Mouse (Mus musculus) limb, embryonic 13.5 days (tissue): ENCODE results near the gene Dnm3. TPM values are rescaled to one million over a fixed set of nuclear protein-coding genes. Genes with fewer than 3 reads are reported as not detected.

Experiments used
- ATAC-seq: fragments of 200-750 bp; cut with Nextera tagmentation; 2 replicates; pipeline ENCODE4 v1.8.0; 2017; ENCODE audit warnings: low read depth, moderate number of reproducible peaks, moderate TSS enrichment; ENCODE audit not compliant: low FRiP score
- H3K27ac ChIP-seq: fragments of 300-500 bp; sonication (generic); 2 replicates; pipeline ENCODE4 v1.5.1; 2015; ENCODE audit warnings: inconsistent platforms, mild to moderate bottlenecking, moderate library complexity
- H3K27me3 ChIP-seq: fragments of 300-500 bp; sonication (generic); 2 replicates; pipeline ENCODE4 v1.6.1; 2015; ENCODE audit warnings: mild to moderate bottlenecking, inconsistent platforms
- H3K36me3 ChIP-seq: fragments of 300-500 bp; sonication (generic); 2 replicates; pipeline ENCODE4 v1.6.1; 2015; ENCODE audit warnings: inconsistent platforms, mild to moderate bottlenecking, moderate library complexity
- H3K4me1 ChIP-seq: fragments of 300-500 bp; sonication (generic); 2 replicates; pipeline ENCODE4 v1.6.1; 2015; ENCODE audit warnings: inconsistent platforms
- H3K4me2 ChIP-seq: fragments of 300-500 bp; sonication (generic); replicated peaks from 2 replicates; pipeline ENCODE4 v1.6.1; 2015; ENCODE audit warnings: inconsistent platforms, mild to moderate bottlenecking, moderate library complexity
- H3K4me3 ChIP-seq: fragments of 300-500 bp; sonication (generic); 2 replicates; pipeline ENCODE4 v1.5.1; 2015; ENCODE audit warnings: moderate library complexity, mild to moderate bottlenecking, inconsistent platforms
- H3K9ac ChIP-seq: fragments of 300-500 bp; sonication (generic); 2 replicates; pipeline ENCODE4 v1.6.1; 2015; ENCODE audit warnings: mild to moderate bottlenecking, inconsistent platforms
- H3K9me3 ChIP-seq: fragments of 300-500 bp; sonication (generic); 2 replicates; pipeline ENCODE4 v1.6.1; 2016; ENCODE audit warnings: inconsistent platforms
- WGBS: fragments of 180-500 bp; shearing (Covaris S2); methylation state at CpG from one replicate; pipeline ENCODE4 v1.1.7; 2015; 5-methylcytosine and 5-hydroxymethylcytosine counted together
- polyA plus RNA-seq: library from polyadenylated mRNA; unstranded; fragments of >200 nt; fragmentation: Nextera tagmentation; extraction: Ambion mirVana; gene quantifications from 2 replicates; pipeline ENCODE4 v1.2.1, GENCODE M21; 2015

The Dnm3 gene
- polyA plus RNA-seq, 1 experiment from 2014 or later = 28.0 TPM

DNA sequence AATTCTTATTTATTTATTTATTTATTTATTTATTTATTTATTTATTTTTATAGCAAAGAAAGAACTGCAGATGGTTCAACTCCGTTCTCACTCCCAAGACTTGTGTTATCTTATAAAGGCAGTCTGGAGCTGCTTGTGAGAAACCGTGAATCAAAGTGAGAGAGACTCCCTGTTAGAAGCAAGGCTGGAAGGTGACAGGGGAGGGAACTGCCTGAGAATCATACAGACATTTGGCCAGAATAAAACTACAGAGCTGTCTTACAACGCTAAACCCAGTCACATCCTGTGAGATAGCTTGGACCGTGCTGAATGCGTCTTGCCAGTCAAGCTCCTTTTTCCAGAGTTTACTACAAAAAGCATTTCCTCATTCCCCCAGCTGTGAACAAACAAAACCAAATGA lies 439.4 kb downstream of the Dnm3 start:
- 42% methylated on average over 5 of the region's 5 CpGs for WGBS
- no peak for ATAC-seq
- no peaks in the 10 kb centered on the region for H3K27me3 ChIP-seq
- no peak overlapping the region; the same call in 1 of the 2 replicates for H3K9ac ChIP-seq
- no peaks in the 10 kb centered on the region for H3K36me3 ChIP-seq
- H3K4me1 ChIP-seq = peaks cover 71% of the 10 kb centered on the region
- no peak overlapping the region for H3K4me3 ChIP-seq
- H3K4me2 ChIP-seq = peak overlapping the region; percentile 41
- no peaks in the 10 kb centered on the region for H3K9me3 ChIP-seq
- peak overlapping the region; percentile 98 for H3K27ac ChIP-seq

DNA sequence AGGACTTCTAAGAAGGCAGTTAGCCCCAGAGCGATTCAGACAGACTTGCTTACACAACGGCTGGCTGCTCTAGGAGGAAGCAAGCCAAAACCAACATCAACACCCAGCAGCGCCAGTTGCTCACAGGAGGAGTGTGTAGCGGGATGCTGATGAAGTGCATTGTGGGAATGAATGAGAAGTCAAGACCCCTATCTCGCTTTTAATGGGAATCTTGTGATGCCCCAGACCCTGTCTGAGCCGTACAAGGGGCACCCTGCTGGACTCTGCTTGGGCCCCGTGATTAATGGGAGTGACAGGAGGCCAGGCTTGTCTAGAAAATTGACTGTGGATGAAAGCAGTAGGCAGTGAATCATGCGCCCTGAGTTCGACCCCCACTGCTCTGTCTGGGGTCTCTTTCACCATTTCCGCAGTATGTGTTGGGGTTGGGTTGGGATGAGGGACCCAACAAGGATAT lies 439.8 kb downstream of the Dnm3 start:
- ATAC-seq = peak; percentile 51
- Histone ChIP-seq H3K9ac (no peak overlapping the region), H3K36me3 (no peaks in the 10 kb centered on the region), H3K4me3 (no peak overlapping the region), H3K27me3 (no peaks in the 10 kb centered on the region), H3K4me1 (peaks cover 66% of the 10 kb centered on the region), H3K4me2 (peak overlapping the region; percentile 41), H3K9me3 (no peaks in the 10 kb centered on the region), H3K27ac (peak overlapping the region; percentile 98)
- WGBS = 28% methylated on average over 10 of the region's 10 CpGs

DNA sequence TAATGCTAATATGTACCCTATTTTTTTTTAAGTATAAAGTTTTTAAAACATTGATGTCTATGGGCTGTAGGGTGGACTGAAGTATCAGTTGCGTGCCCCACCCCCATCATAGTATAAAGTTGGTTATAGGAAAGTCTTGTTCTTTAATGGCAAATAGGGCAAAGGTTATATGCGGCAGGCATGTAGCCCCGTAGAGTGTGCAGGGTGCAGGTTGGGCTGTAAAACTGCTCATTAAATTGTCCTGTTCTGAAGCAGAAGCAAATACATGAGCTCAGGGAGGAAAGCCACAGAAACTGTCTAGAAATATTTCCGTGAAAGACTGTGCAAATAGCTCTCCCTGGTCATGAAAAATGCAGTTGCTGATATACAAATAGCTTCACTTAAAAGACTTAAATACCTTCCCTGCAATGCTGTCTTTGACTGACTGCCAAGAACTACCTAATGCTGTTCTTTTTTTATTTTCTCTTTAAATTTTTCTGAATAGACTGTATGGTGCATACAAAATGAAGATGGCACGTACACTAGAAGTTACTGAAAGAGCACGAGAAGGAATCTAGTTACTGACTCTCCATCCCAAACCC lies 440.6 kb downstream of the Dnm3 start:
- Histone ChIP-seq H3K9ac (no peak overlapping the region), H3K27ac (peak overlapping the region; percentile 98), H3K4me2 (peak overlapping the region; percentile 41), H3K9me3 (no peaks in the 10 kb centered on the region), H3K36me3 (no peaks in the 10 kb centered on the region), H3K4me1 (peaks cover 61% of the 10 kb centered on the region), H3K27me3 (no peaks in the 10 kb centered on the region), H3K4me3 (no peak overlapping the region)
- 13% methylated on average over 6 of the region's 6 CpGs for WGBS
- peak; percentile 73 for ATAC-seq

DNA sequence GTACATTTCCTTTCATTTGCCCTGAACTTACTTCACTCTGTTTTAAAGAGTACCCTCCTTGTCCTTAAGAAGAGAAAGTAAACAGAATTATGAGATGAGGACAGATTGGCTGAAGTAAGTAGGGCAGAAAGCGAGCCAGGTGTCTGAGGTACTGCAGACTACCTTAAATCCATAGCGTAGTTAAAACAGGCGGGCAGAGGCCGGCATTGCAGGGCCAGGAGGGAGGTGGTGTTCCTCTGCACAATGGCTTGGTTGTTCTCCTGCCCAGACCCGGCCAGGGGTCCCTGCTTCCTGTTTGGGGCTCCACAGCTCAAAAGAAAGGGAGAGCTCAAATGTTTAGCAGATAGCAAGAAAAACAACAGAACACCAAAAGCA lies 441.4 kb downstream of the Dnm3 start:
- no peaks in the 10 kb centered on the region for H3K36me3 ChIP-seq
- H3K4me3 ChIP-seq = no peak overlapping the region
- H3K4me2 ChIP-seq = peak overlapping the region; percentile 27; the same call in 1 of the 2 replicates
- peak; percentile 69 for ATAC-seq
- H3K4me1 ChIP-seq = peaks cover 61% of the 10 kb centered on the region
- H3K27me3 ChIP-seq = no peaks in the 10 kb centered on the region
- H3K9ac ChIP-seq = 0 out of 2 replicates have a peak overlapping the region, but pooled peaks have one; percentile 2
- no peaks in the 10 kb centered on the region for H3K9me3 ChIP-seq
- 4% methylated on average over 5 of the region's 5 CpGs for WGBS
- H3K27ac ChIP-seq = peak overlapping the region; percentile 98

DNA sequence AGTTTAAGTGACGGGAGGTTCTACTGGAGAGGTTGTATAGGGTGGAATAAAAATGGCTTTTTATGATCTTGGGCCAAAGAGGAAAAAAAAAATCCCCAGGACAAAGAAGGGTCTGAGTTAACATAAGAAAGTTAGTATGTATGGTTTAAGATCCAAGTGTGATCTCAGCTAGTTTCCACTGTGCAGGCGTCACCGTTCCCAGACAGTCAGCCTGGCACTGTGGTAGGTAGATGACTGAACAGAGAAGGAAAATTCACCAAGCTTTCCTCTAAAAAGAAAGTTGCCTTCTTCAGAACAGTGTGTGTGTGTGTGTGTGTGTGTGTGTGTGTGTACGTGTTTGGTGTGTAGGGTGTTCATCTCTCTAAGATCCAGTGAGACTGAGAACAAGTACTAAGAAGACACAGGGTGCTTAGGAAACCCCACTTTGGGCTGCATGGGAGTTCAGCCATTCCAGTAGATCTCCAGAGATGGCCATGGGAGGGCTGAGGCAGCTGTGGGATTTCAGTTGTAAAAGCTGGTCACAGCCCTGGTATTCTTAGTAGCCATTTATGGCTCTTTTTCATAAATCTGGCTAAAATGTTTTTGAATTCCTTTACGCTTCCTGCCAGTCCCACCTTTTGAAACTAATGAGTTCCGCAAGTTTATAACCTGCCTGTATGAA lies 441.9 kb downstream of the Dnm3 start:
- 23% methylated on average over 6 of the region's 6 CpGs for WGBS
- Histone ChIP-seq H3K27me3 (no peaks in the 10 kb centered on the region), H3K4me1 (peaks cover 58% of the 10 kb centered on the region), H3K4me3 (no peak overlapping the region), H3K9ac (0 out of 2 replicates have a peak overlapping the region, but pooled peaks have one; percentile 2), H3K36me3 (no peaks in the 10 kb centered on the region), H3K4me2 (peak overlapping the region; percentile 27), H3K9me3 (no peaks in the 10 kb centered on the region), H3K27ac (peak overlapping the region; percentile 98)
- ATAC-seq = peak; percentile 52

DNA sequence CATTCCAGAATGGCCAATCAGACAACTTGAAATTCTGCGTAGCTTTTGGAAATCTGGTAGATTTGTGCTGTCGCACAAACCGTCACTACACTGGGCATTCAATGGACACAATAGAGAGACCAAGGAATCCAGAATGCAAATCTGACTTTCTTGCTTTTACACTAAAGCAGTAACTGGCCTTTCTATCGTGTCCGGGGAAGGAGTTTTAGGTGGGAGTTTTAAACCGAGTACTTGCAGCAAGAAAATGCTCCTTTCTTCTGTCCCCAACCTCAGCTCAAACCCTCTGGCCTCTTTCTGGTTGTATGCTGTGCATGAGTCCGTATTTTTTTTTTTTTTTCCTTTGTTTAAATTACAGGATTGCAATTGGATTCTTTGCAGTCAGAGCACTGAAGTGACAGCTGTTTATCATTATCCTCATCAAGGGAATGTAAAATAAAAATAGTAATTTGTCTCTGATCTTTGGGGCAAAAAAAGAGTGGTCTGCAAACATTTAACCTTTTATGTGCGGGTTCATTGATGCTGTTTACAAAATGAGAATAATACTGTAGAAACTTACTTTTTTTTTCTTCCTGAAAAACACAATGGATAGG lies 454.1 kb downstream of the Dnm3 start:
- H3K4me2 ChIP-seq = no peak overlapping the region
- H3K4me1 ChIP-seq = peaks cover 61% of the 10 kb centered on the region
- H3K4me3 ChIP-seq = no peak overlapping the region
- 29% methylated on average over 8 of the region's 8 CpGs for WGBS
- no peaks in the 10 kb centered on the region for H3K36me3 ChIP-seq
- H3K9ac ChIP-seq = no peak overlapping the region
- no peaks in the 10 kb centered on the region for H3K9me3 ChIP-seq
- no peak for ATAC-seq
- no peaks in the 10 kb centered on the region for H3K27me3 ChIP-seq
- peak overlapping the region; percentile 99 for H3K27ac ChIP-seq

DNA sequence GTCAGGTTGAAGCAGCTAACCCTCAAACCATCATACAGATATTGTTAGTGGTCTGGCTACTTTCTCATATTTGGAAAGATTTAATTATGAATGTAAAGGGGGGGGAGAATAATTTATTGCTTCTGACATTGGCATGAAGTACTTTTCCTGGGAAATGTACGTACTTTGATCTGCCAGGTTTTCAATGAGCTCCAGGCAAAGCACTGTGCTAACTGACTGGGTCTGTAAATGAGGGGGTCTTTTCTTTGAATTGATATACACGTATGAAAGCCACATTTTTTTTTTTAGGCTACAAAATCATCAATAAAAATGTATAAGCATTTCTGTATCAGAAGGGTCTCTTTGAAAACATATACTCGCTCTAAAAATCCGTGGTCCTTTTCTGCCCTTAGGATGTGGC lies 457.1 kb downstream of the Dnm3 start:
- no peak overlapping the region for H3K4me2 ChIP-seq
- no peaks in the 10 kb centered on the region for H3K27me3 ChIP-seq
- 0 out of 2 replicates have a peak, but pooled peaks have one; percentile 25 for ATAC-seq
- WGBS = 12% methylated on average over 4 of the region's 4 CpGs
- no peaks in the 10 kb centered on the region for H3K36me3 ChIP-seq
- peak overlapping the region; percentile 99 for H3K27ac ChIP-seq
- H3K9me3 ChIP-seq = no peaks in the 10 kb centered on the region
- H3K9ac ChIP-seq = no peak overlapping the region
- H3K4me1 ChIP-seq = peaks cover 83% of the 10 kb centered on the region
- H3K4me3 ChIP-seq = no peak overlapping the region

DNA sequence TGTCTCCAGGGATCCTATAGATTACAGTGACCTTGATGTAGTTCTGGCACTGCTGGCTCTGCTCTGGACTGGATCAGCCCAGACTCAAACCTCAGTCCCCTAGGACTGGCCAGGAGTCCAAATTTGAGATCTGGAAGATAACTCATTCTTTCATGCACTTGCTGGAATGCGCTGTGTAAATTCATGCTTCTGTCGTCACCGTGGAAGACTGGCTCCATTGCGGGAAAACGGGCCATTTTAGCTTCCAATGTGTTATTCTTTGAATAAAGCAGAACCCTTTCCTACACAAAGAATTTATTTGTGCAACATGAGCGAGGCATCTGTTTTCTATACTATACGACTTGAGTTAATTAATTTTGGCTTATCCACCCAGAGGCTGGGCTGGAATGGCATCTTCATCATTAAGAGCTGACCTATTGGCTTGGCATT lies 457.5 kb downstream of the Dnm3 start:
- H3K27me3 ChIP-seq = no peaks in the 10 kb centered on the region
- peaks cover 83% of the 10 kb centered on the region for H3K4me1 ChIP-seq
- ATAC-seq = peak; percentile 29
- 17% methylated on average over 7 of the region's 7 CpGs for WGBS
- H3K4me2 ChIP-seq = no peak overlapping the region
- no peaks in the 10 kb centered on the region for H3K9me3 ChIP-seq
- H3K36me3 ChIP-seq = no peaks in the 10 kb centered on the region
- H3K9ac ChIP-seq = no peak overlapping the region
- no peak overlapping the region for H3K4me3 ChIP-seq
- peak overlapping the region; percentile 99 for H3K27ac ChIP-seq

DNA sequence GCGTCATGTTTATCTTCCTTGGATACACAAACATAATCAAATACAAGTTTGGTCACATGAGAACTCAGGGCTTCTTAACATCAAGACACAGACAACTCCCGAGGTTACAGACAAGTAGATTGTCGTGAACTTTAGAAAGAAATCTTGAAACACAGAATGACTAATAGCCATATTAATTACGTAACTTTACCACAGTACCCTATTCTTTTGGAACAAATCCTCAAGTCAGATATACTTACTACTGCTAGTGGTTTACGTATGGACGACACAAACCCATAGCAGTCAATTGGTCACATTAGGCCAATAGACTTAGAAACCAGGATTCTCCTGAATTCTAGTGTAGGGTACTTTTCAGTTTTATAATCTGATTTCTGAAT lies 459.2 kb downstream of the Dnm3 start:
- no peak overlapping the region for H3K4me3 ChIP-seq
- peak overlapping the region; percentile 99 for H3K27ac ChIP-seq
- no peaks in the 10 kb centered on the region for H3K36me3 ChIP-seq
- ATAC-seq = no peak
- no peaks in the 10 kb centered on the region for H3K27me3 ChIP-seq
- H3K4me1 ChIP-seq = peaks cover 92% of the 10 kb centered on the region
- H3K4me2 ChIP-seq = peak overlapping the region; percentile 28; the same call in 1 of the 2 replicates
- no peak overlapping the region for H3K9ac ChIP-seq
- H3K9me3 ChIP-seq = no peaks in the 10 kb centered on the region
- WGBS = 43% methylated on average over 6 of the region's 6 CpGs

DNA sequence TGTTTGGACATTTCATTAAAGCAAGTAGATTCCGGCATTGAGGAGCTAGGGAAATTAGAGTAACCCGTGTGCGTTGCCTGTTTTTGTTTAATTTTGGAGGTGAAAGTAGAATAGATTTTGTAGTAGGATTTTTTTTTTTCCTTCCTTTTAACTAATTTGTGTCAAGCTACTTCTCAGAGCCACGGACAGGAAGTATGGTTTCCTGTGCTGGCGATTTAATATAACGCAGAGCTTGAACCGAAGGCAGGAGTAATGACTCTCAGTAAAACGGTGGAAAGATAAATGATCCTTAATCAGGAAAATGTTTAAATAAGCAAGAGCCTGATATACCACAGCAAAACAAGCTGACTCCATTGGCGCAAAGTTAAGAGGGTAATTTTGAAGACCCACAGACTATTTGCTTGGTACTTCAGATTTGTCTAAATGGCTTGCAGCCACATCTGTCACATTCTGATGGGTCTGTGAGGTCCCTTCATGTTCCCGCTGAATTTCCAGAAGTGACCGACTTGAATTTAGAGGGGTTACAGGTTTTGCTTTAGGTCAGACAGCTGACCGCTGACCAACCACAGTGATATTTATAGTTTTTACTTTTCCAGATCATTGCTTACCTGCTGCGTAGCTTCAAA lies 459.7 kb downstream of the Dnm3 start:
- H3K27me3 ChIP-seq = no peaks in the 10 kb centered on the region
- 12% methylated on average over 13 of the region's 13 CpGs for WGBS
- no peaks in the 10 kb centered on the region for H3K36me3 ChIP-seq
- peaks cover 93% of the 10 kb centered on the region for H3K4me1 ChIP-seq
- H3K27ac ChIP-seq = peak overlapping the region; percentile 99
- H3K4me3 ChIP-seq = no peak overlapping the region
- peak overlapping the region; percentile 28 for H3K4me2 ChIP-seq
- H3K9me3 ChIP-seq = no peaks in the 10 kb centered on the region
- H3K9ac ChIP-seq = peak overlapping the region; percentile 25; the same call in 1 of the 2 replicates
- no peak for ATAC-seq

DNA sequence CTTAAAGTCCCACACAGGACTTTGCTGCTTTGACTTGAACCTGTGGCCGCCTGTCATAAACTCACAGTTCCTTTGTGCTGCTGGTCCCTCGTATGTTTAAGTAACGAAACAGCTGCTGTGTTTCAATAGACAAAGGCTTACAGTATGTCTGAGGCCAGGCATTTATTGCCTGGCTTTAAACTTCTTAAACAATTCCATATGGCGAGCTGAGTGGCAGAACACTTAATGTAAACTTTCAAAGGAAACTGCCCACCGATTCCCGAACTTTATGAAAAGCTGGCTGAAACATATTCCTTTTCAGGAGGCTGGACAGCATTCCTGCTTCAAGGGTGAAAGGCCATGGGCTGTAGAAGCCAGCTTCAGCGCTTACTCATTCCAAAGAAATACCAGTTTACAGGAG lies 460.9 kb downstream of the Dnm3 start:
- Histone ChIP-seq H3K4me3 (no peak overlapping the region), H3K4me1 (peaks cover 89% of the 10 kb centered on the region), H3K27me3 (no peaks in the 10 kb centered on the region), H3K9ac (peak overlapping the region; percentile 32; the same call in 1 of the 2 replicates), H3K4me2 (peak overlapping the region; percentile 33), H3K9me3 (no peaks in the 10 kb centered on the region), H3K27ac (peak overlapping the region; percentile 99), H3K36me3 (no peaks in the 10 kb centered on the region)
- WGBS = 9% methylated on average over 7 of the region's 7 CpGs
- peak; percentile 76 for ATAC-seq
